Mouse (Mus musculus) embryonic fibroblast, embryonic 13.5 days (primary cell): ENCODE data around the gene S1pr5. TPM values are rescaled to one million over a fixed set of nuclear protein-coding genes. Genes with fewer than 3 reads are reported as not detected.

Experiments used
- H3K27ac ChIP-seq: 2 replicates; pipeline ENCODE4 v1.5.1; 2012; ENCODE audit warnings: low read length, control low read depth, inconsistent platforms; ENCODE audit not compliant: insufficient read depth
- H3K4me1 ChIP-seq: 2 replicates; pipeline ENCODE4 v1.6.1; 2011; ENCODE audit warnings: low read length; ENCODE audit not compliant: control insufficient read depth, insufficient read depth
- H3K4me3 ChIP-seq: 2 replicates; pipeline ENCODE4 v1.5.1; 2011; ENCODE audit warnings: mild to moderate bottlenecking, control low read depth, low read length; ENCODE audit not compliant: insufficient read depth
- CTCF ChIP-seq: IDR thresholded peaks from 2 replicates; pipeline ENCODE4 v1.5.1; 2011; ENCODE audit warnings: mild to moderate bottlenecking, control low read depth, low read length, moderate library complexity, borderline replicate concordance; ENCODE audit not compliant: insufficient read depth
- POLR2A ChIP-seq: IDR thresholded peaks from 2 replicates; pipeline ENCODE4 v1.6.1; 2011; ENCODE audit warnings: low read depth, mild to moderate bottlenecking, control low read depth, low read length, moderate library complexity
- polyA plus RNA-seq: library from polyadenylated mRNA; stranded (reverse); fragments of >200 nt; gene quantifications from 2 replicates; pipeline ENCODE4 v1.2.4, GENCODE M21; 2011; ENCODE audit warnings: low read depth; ENCODE audit not compliant: missing spikeins, insufficient read length

S1pr5 gene
- polyA plus RNA-seq, 1 experiment, result not detected

DNA sequence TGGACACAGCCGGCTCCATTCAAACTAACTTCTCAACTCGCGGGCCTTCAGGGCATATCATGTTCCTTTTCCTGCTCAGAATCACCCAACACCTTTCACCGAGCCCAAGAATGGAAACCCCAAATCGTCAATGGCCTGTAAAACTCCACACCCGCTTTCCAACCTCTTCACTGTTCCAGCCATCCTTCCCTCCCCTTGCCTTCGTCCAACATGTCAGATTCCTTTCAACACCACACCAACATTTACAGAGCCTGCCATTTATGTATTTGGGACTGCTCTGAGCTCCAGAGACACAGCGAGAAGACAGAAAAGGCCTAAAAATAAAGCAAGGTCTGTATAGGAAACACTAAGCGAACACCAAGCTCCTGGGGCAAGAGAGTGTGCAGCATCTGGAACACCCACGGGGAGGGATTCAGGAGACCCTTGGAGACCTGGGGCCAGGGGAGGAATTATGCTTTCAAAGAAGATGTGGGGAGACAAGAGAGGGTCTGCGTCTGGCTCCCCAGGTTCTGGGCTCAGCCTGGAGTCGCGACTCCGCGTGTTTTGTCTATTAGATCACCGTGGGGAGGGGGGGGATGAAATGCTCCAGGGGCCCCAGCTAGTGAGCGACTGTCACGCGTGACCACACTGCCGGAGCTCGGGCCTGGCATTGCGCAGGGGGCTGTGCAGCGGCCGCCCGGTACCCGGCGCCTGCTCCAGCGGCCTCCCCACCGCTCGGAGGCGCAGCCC is 10.1 kb downstream of the S1pr5 start:
- no peak; the same call in 1 of the 2 replicates for TF ChIP-seq POLR2A
- TF ChIP-seq CTCF, result no peak
- peak overlapping the region; percentile 54 for H3K27ac ChIP-seq
- no peaks in the 10 kb centered on the region for H3K4me1 ChIP-seq
- peak overlapping the region; percentile 80 for H3K4me3 ChIP-seq

DNA sequence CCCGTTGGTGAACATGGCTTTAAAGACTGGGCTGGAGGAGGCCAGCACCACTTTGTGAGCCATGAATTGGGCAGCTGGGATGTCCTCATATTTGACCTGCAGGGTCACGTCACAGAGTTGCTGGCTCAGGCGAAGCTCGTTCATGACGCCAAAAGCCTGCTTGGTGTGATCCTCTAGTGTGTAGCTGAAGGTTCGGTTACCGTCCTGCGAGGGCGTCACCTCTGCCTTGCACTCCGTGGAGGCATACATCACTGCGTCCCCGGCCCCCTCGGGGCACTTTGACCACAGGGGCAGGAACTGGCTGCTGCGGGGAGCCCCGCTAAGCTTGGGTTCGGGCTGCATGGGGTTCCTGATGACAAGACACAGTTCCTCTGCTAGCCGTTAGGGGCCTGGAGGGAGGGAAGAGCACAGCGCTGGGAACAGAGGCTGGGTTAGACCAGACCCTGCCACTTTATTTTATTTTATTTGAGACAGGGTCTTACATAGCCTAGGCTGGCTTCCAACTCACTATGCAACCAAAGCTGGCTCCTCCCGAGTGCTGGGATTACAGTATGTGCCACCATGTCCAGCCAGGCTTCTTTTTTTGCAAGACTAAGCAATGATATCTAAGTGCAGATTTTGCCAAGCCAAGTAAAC is 10.8 kb downstream of the S1pr5 start:
- Histone ChIP-seq H3K27ac (peak overlapping the region; percentile 54), H3K4me1 (no peaks in the 10 kb centered on the region), H3K4me3 (peak overlapping the region; percentile 80)
- TF ChIP-seq CTCF (no peak), POLR2A (no peak)

DNA sequence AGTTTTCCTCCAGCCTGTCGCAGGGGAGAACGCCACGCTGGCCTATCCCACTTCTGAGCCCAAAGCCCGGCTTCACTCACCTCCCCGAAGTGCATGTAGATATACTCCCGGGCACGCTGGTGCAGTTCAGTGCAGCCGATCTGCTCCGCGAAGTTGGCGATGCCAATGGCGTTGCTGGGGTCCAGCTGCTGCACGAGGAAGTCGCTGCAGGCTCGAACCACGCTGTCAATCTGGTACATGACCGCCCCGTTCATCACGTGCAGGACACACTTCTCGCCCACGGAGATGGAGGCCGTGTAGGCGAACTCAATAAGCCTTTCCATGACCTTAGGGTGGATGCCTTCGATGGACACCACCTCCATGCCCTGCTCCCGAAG is 11.3 kb downstream of the S1pr5 start:
- 0 out of 2 replicates have a peak overlapping the region, but pooled peaks have one; percentile 80 for H3K4me3 ChIP-seq
- no peak overlapping the region for H3K27ac ChIP-seq
- TF ChIP-seq CTCF (no peak), POLR2A (no peak)
- no peaks in the 10 kb centered on the region for H3K4me1 ChIP-seq

DNA sequence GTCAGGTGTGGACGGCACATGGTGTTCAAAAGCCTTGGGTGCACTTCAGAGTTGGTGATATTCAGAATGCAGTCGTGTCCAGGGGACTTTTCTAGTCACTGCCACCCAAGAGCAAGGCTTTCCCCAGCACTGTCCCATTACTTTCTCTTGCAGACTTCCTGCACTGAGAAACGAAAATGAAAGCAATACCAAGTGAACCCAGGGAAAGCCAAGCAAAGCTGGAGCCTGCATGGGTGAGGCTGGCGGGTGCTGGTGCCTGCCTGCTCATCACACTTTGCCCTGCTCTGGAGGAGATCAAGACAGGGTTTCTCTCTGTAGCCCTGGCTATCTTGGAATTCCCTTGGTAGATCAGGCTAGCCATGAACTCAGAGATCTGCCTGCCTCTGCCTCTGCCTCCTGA is 12.9 kb downstream of the S1pr5 start:
- Histone ChIP-seq H3K27ac (no peak overlapping the region), H3K4me1 (no peaks in the 10 kb centered on the region), H3K4me3 (no peak overlapping the region)
- TF ChIP-seq POLR2A (no peak), CTCF (no peak)

DNA sequence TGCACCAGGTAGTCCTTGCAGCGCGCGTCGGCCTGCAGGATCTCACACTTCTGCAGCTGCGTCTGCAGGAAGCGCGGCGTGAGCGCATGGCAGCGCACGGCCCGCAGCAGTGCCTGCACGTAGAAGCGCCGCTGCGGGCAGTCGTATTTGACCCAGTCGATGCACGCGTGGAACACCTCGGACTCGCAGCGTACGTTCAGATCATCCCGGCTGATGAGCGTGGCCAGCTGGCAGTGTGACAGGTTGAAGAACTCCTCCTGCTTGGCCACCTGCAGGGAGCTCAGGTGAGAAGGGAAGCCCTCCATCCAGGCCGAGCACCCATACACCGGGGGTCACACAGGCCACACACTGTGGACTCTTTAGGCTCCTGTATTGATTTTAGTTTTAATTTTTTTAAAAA is 14.4 kb downstream of the S1pr5 start:
- Histone ChIP-seq H3K4me3 (no peak overlapping the region), H3K27ac (no peak overlapping the region), H3K4me1 (no peaks in the 10 kb centered on the region)
- TF ChIP-seq POLR2A (no peak), CTCF (no peak)

DNA sequence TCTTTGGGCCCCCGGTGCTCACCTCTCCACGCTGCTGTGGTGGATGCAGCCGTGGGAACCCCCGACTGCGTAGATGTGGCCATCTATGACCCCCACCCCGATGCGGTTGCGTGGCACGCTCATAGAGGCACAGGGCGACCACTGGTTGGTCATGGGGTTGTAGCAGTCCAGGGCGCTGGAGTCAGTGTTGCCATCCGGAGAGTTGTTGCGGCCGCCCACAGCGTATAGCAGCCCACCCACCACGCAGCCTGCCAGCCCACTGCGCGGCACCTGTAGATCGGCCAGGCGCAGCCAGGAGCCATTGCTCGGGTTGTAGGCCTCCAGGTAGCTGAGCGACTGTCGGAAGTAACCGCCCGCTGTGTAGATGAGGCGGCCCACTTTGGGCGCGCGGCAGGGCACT is 14.9 kb downstream of the S1pr5 start:
- H3K4me1 ChIP-seq, result no peaks in the 10 kb centered on the region
- H3K27ac ChIP-seq, result no peak overlapping the region
- TF ChIP-seq CTCF (no peak), POLR2A (no peak)
- no peak overlapping the region for H3K4me3 ChIP-seq

DNA sequence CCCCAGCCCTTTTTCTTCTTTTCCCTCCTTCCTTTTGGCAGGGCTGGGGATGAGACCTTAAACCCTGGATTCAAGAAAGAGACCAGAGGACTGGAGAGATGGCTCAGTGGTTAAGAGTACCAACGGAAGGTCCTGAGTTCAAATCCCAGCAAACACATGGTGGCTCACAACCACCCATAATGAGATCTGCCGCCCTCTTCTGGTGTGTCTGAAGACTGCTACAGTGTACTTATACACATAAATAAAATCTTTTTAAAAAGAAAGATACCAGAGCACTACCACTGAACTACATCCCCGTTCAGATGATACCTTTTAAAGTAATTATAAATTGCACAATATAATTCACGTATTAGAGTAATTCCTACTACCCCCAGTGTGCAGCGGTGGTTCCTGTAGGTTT is 15.4 kb downstream of the S1pr5 start:
- Histone ChIP-seq H3K4me3 (no peak overlapping the region), H3K27ac (no peak overlapping the region), H3K4me1 (no peaks in the 10 kb centered on the region)
- no peak for TF ChIP-seq CTCF
- TF ChIP-seq POLR2A, result no peak

DNA sequence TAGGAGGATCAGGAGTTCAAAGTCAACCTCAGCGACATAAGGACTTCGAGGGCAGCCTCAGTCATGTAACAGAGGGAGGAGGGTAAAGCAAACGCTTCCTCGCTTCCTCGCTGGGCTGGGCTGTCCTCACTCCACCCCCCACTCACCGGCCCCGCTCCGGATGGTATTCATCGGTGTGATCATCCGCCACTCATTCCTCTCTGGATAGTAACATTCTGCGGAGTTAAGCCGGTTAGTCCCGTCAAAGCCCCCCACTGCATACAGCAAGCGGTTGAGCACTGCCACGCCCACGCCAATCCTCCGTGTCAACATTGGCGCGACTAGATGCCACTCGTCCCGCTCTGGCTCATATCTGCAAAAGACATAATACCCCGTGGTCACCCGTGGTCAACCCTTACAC is 16.7 kb downstream of the S1pr5 start:
- H3K4me3 ChIP-seq, result no peak overlapping the region
- no peaks in the 10 kb centered on the region for H3K4me1 ChIP-seq
- TF ChIP-seq POLR2A (no peak), CTCF (no peak)
- H3K27ac ChIP-seq, result no peak overlapping the region

DNA sequence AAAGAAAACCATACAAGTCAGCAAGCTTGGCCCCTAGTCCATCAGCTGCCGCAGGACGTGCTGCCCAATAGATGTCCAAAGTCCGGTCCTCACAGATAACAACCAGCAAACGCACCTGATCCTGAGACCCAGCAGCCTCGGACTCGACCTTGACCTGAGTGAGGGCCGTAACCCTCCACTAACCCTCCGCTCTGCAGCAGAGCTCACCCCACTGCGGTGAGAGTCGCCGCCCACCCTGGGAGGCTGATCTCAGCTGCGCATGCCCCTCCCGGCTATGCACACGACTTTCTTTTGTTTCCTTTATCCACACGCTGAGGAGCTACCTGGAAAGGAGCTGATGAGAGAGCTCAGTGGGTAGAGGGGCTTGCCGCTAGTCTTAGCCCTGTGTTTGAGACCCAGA is 20.9 kb downstream of the S1pr5 start:
- Histone ChIP-seq H3K27ac (no peak overlapping the region), H3K4me1 (no peaks in the 10 kb centered on the region), H3K4me3 (no peak overlapping the region)
- no peak for TF ChIP-seq CTCF
- TF ChIP-seq POLR2A, result 0 out of 2 replicates have a peak, but pooled peaks have one; percentile 28

DNA sequence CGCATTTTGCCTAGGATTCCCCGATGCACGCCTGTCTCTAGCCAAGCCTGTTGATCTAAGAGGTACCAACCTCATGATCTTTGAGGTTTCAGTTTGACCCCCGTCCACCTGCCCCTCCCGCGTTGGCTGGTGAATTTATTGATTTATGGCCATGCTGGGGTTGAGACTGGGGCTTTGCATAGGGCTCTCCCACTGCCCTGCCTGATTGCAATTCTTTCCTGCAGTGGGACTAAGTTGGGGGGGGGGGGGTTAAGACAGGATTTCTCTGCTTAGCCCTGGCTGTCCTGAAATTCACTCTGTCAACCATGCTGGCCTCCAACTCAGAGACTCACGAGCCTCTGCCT is 22.9 kb downstream of the S1pr5 start:
- H3K4me3 ChIP-seq, result peak overlapping the region; percentile 2
- no peak overlapping the region for H3K27ac ChIP-seq

More for the DNA sequence above, 22.9 kb downstream of the S1pr5 start:
- TF ChIP-seq CTCF, result no peak
- TF ChIP-seq POLR2A, result peak; percentile 39; the same call in 1 of the 2 replicates
- H3K4me1 ChIP-seq, result no peaks in the 10 kb centered on the region
